Mouse (Mus musculus): ENCODE measurements around the gene Slc32a1.

GRCm38 (mm10) chr2:158590495-158590894 is 20.1 kb upstream of the Slc32a1 start:
- TF ChIP-seq CTCF (IDR thresholded peaks at IDR 0.05; ENCODE audit: low read depth): no peak
- no peak for TF ChIP-seq EP300 (IDR thresholded peaks at IDR 0.05; ENCODE audit: low read depth)
